Mouse (Mus musculus) limb, embryonic 14.5 days (tissue): ENCODE data around the gene Fto. TPM values are rescaled to one million over a fixed set of nuclear protein-coding genes. Genes with fewer than 3 reads are reported as not detected.

Source experiments
- ATAC-seq: fragments of 200-750 bp; cut with Nextera tagmentation; 2 replicates; pipeline ENCODE4 v1.8.0; 2017; ENCODE audit warnings: low read depth, moderate number of reproducible peaks, moderate TSS enrichment; ENCODE audit not compliant: low FRiP score
- DNase-seq: peaks from one replicate; pipeline ENCODE4 v3.0.0-alpha.2; 2015; ENCODE audit warnings: low spot score
- H3K27ac ChIP-seq: fragments of 300-500 bp; sonication (generic); replicated peaks from 2 replicates; pipeline ENCODE4 v1.5.1; 2014; ENCODE audit warnings: low read depth, mild to moderate bottlenecking, low read length, moderate library complexity, mixed read lengths
- H3K27me3 ChIP-seq: fragments of 300-500 bp; sonication (generic); 2 replicates; pipeline ENCODE4 v1.6.1; 2014; ENCODE audit warnings: low read length, mixed read lengths; ENCODE audit not compliant: control insufficient read depth, insufficient read depth
- H3K36me3 ChIP-seq: fragments of 300-500 bp; sonication (generic); 2 replicates; pipeline ENCODE4 v1.6.1; 2014; ENCODE audit warnings: mild to moderate bottlenecking, low read length, moderate library complexity, mixed read lengths; ENCODE audit not compliant: control insufficient read depth, insufficient read depth
- H3K4me1 ChIP-seq: fragments of 300-500 bp; sonication (generic); 2 replicates; pipeline ENCODE4 v1.6.1; 2014; ENCODE audit warnings: antibody characterized with exemption, low read length, mixed read lengths; ENCODE audit not compliant: control insufficient read depth, insufficient read depth
- H3K4me2 ChIP-seq: fragments of 300-500 bp; sonication (generic); replicated peaks from 2 replicates; pipeline ENCODE4 v1.6.1; 2014; ENCODE audit warnings: low read depth, mild to moderate bottlenecking, low read length, moderate library complexity; ENCODE audit not compliant: severe bottlenecking
- H3K4me3 ChIP-seq: fragments of 300-500 bp; sonication (generic); replicated peaks from 2 replicates; pipeline ENCODE4 v1.5.1; 2014; ENCODE audit warnings: low read length
- H3K9ac ChIP-seq: fragments of 300-500 bp; sonication (generic); 2 replicates; pipeline ENCODE4 v1.6.1; 2014; ENCODE audit warnings: mild to moderate bottlenecking, low read depth, low read length, moderate library complexity; ENCODE audit not compliant: severe bottlenecking
- H3K9me3 ChIP-seq: fragments of 300-500 bp; sonication (generic); 2 replicates; pipeline ENCODE4 v1.6.1; 2016; ENCODE audit warnings: low read length; ENCODE audit not compliant: control insufficient read depth
- POLR2A ChIP-seq: fragments of 200-500 bp; IDR thresholded peaks from 2 replicates; pipeline ENCODE4 v1.8.0; 2012; ENCODE audit warnings: inconsistent platforms, mild to moderate bottlenecking, moderate library complexity, borderline replicate concordance; ENCODE audit not compliant: insufficient read depth, insufficient read length; ENCODE audit errors: extremely low read depth
- WGBS: fragments of 180-500 bp; shearing (Covaris S2); extraction: QIAGEN DNeasy Blood & Tissue Kit; methylation state at CpG from one replicate; pipeline ENCODE4 v1.1.7; 2014; 5-methylcytosine and 5-hydroxymethylcytosine counted together
- polyA plus RNA-seq, 2 experiments: library from polyadenylated mRNA; depleted of rRNA in 1 of 2; stranded (reverse) in 1 of 2; unstranded in 1 of 2; fragments of >200 nt; fragmentation: Nextera tagmentation in 1 of 2; extraction: Ambion mirVana in 1 of 2; gene quantifications; 2 replicates each; pipeline versions ENCODE4 v1.2.1 to v1.2.3; 2012 to 2014

Gene Fto
- polyA plus RNA-seq, 2 experiments = 80.0 to 107 TPM

- Histone ChIP-seq H3K9ac (no peak overlapping the region), H3K4me2 (no peak overlapping the region), H3K36me3 (no peaks in the 10 kb centered on the region; the same call in 1 of the 2 replicates), H3K9me3 (no peaks in the 10 kb centered on the region), H3K4me3 (no peak overlapping the region), H3K27ac (no peak overlapping the region), H3K4me1 (peaks cover 20% of the 10 kb centered on the region), H3K27me3 (no peaks in the 10 kb centered on the region)
- DNase-seq (no peak), ATAC-seq (no peak)
- TF ChIP-seq POLR2A = no peak
- WGBS = 97% methylated on average over 7 of the region's 7 CpGs
Observed at GRCm38 (mm10) chr8:91385808-91386207, 72.5 kb downstream of the Fto start.

GRCm38 (mm10) chr8:91390369-91391020, 77.2 kb downstream of the Fto start:
- TF ChIP-seq POLR2A = no peak
- H3K9ac ChIP-seq = no peak overlapping the region
- no peaks in the 10 kb centered on the region for H3K27me3 ChIP-seq
- ATAC-seq (no peak), DNase-seq (no peak)
- peaks cover 34% of the 10 kb centered on the region for H3K4me1 ChIP-seq
- WGBS = 55% methylated on average over 9 of the region's 9 CpGs
- H3K36me3 ChIP-seq = no peaks in the 10 kb centered on the region
- no peak overlapping the region for H3K4me2 ChIP-seq
- H3K9me3 ChIP-seq = no peaks in the 10 kb centered on the region
- H3K27ac ChIP-seq = 0 out of 2 replicates have a peak overlapping the region, but pooled peaks have one; percentile 21
- no peak overlapping the region for H3K4me3 ChIP-seq

- DNase-seq (no peak), ATAC-seq (no peak)
- no peaks in the 10 kb centered on the region for H3K9me3 ChIP-seq
- 0 out of 2 replicates have a peak, but pooled peaks cover 2% of the 10 kb centered on the region for H3K36me3 ChIP-seq
- H3K27ac ChIP-seq = no peak overlapping the region
- no peak overlapping the region for H3K4me2 ChIP-seq
- H3K27me3 ChIP-seq = no peaks in the 10 kb centered on the region
- H3K9ac ChIP-seq = no peak overlapping the region
- no peak for TF ChIP-seq POLR2A
- WGBS = 43% methylated on average over 7 of the region's 7 CpGs
- peaks cover 34% of the 10 kb centered on the region for H3K4me1 ChIP-seq
- H3K4me3 ChIP-seq = no peak overlapping the region
Observed at GRCm38 (mm10) chr8:91392261-91392660, 78.9 kb downstream of the Fto start.

GRCm38 (mm10) chr8:91395340-91396055, 82.2 kb downstream of the Fto start:
- no peaks in the 10 kb centered on the region for H3K9me3 ChIP-seq
- no peaks in the 10 kb centered on the region for H3K27me3 ChIP-seq
- H3K4me3 ChIP-seq = no peak overlapping the region
- H3K36me3 ChIP-seq = 0 out of 2 replicates have a peak, but pooled peaks cover 2% of the 10 kb centered on the region
- no peak overlapping the region for H3K9ac ChIP-seq
- H3K4me2 ChIP-seq = no peak overlapping the region
- WGBS = 78% methylated on average over 6 of the region's 6 CpGs
- DNase-seq (no peak), ATAC-seq (no peak)
- no peak overlapping the region for H3K27ac ChIP-seq
- no peak for TF ChIP-seq POLR2A
- H3K4me1 ChIP-seq = peaks cover 28% of the 10 kb centered on the region

- DNase-seq = no peak
Observed at GRCm38 (mm10) chr8:91398053-91398452, 84.7 kb downstream of the Fto start.

More at GRCm38 (mm10) chr8:91398053-91398452, 84.7 kb downstream of the Fto start:
- ATAC-seq = no peak
- Histone ChIP-seq H3K4me1 (peaks cover 14% of the 10 kb centered on the region), H3K4me3 (no peak overlapping the region), H3K9me3 (no peaks in the 10 kb centered on the region), H3K27me3 (no peaks in the 10 kb centered on the region), H3K9ac (no peak overlapping the region), H3K27ac (no peak overlapping the region), H3K4me2 (no peak overlapping the region), H3K36me3 (0 out of 2 replicates have a peak, but pooled peaks cover 7% of the 10 kb centered on the region)
- TF ChIP-seq POLR2A = no peak
- WGBS = 83% methylated on average over 5 of the region's 5 CpGs
